Mouse (Mus musculus) midbrain, embryonic 15.5 days (tissue): ENCODE results near the gene 2410004B18Rik. TPM values are rescaled to one million over a fixed set of nuclear protein-coding genes. Genes with fewer than 3 reads are reported as not detected.
A peak's percentile ranks its signal among the peaks of the same experiment; 100 is the strongest.

Source experiments
- ATAC-seq: fragments of 200-750 bp; cut with Nextera tagmentation; replicated peaks from 2 replicates; pipeline ENCODE4 v1.8.0; 2017; ENCODE audit warnings: moderate TSS enrichment
- H3K27ac ChIP-seq: fragments of 300-500 bp; sonication (generic); 2 replicates; pipeline ENCODE4 v1.5.1; 2015; ENCODE audit warnings: mild to moderate bottlenecking, inconsistent platforms
- H3K27me3 ChIP-seq: fragments of 300-500 bp; sonication (generic); replicated peaks from 2 replicates; pipeline ENCODE4 v1.6.1; 2015; ENCODE audit warnings: inconsistent platforms
- H3K36me3 ChIP-seq: fragments of 300-500 bp; sonication (generic); replicated peaks from 2 replicates; pipeline ENCODE4 v1.6.1; 2015; ENCODE audit warnings: inconsistent platforms
- H3K4me1 ChIP-seq: fragments of 300-500 bp; sonication (generic); 2 replicates; pipeline ENCODE4 v1.6.1; 2015; ENCODE audit warnings: inconsistent platforms
- H3K4me2 ChIP-seq: fragments of 300-500 bp; sonication (generic); 2 replicates; pipeline ENCODE4 v1.6.1; 2015; ENCODE audit warnings: inconsistent platforms, mild to moderate bottlenecking, moderate library complexity
- H3K4me3 ChIP-seq: fragments of 300-500 bp; sonication (generic); 2 replicates; pipeline ENCODE4 v1.5.1; 2015; ENCODE audit warnings: mild to moderate bottlenecking, inconsistent platforms
- H3K9ac ChIP-seq: fragments of 300-500 bp; sonication (generic); 2 replicates; pipeline ENCODE4 v1.6.1; 2015; ENCODE audit warnings: mild to moderate bottlenecking, inconsistent platforms
- H3K9me3 ChIP-seq: fragments of 300-500 bp; sonication (generic); 2 replicates; pipeline ENCODE4 v1.6.1; 2016; ENCODE audit warnings: inconsistent platforms
- WGBS: fragments of 180-500 bp; shearing (Covaris S2); methylation state at CpG from one replicate; pipeline ENCODE4 v1.1.7; 2015; ENCODE audit warnings: mixed read lengths; 5-methylcytosine and 5-hydroxymethylcytosine counted together
- polyA plus RNA-seq: library from polyadenylated mRNA; unstranded; fragments of >200 nt; fragmentation: Nextera tagmentation; extraction: Ambion mirVana; gene quantifications from 2 replicates; pipeline ENCODE4 v1.2.1, GENCODE M21; 2015

The 2410004B18Rik gene
- polyA plus RNA-seq, 1 experiment from 2014 or later, result 78.6 TPM

DNA sequence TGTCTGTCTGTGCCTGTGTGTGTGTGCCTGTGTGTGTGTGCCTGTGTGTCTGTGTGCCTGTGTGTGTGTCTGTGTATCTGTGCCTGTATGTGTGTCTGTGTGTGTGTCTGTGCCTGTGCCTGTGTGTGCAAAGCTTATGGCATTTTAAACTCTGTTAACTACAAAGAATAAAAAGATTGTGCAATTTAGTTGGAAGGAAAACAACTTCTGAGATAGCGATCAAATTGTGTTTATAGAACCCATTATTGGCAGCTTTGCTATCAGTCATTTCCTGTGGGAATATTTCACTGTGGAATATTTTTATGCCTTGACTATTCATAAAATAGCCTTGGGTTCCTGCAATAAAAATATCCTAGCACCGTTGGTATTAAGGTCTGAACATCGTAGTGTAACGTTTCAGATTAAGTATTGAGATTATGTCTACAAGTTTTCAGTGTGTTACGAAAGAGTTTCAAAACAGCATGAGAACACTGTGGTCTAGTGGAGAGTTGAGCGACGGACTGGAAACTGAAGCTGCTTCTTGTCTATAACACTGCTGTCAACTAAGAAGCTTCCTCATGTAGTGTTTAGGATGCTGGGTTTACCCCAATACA, 47.6 kb downstream of the 2410004B18Rik start:
- Histone ChIP-seq H3K9ac (no peak overlapping the region), H3K4me3 (no peak overlapping the region), H3K27me3 (peaks cover 19% of the 10 kb centered on the region), H3K36me3 (no peaks in the 10 kb centered on the region), H3K4me1 (peaks cover 26% of the 10 kb centered on the region), H3K9me3 (no peaks in the 10 kb centered on the region), H3K27ac (no peak overlapping the region), H3K4me2 (no peak overlapping the region)
- ATAC-seq, result no peak
- 89% methylated on average over 7 of the region's 7 CpGs for WGBS

DNA sequence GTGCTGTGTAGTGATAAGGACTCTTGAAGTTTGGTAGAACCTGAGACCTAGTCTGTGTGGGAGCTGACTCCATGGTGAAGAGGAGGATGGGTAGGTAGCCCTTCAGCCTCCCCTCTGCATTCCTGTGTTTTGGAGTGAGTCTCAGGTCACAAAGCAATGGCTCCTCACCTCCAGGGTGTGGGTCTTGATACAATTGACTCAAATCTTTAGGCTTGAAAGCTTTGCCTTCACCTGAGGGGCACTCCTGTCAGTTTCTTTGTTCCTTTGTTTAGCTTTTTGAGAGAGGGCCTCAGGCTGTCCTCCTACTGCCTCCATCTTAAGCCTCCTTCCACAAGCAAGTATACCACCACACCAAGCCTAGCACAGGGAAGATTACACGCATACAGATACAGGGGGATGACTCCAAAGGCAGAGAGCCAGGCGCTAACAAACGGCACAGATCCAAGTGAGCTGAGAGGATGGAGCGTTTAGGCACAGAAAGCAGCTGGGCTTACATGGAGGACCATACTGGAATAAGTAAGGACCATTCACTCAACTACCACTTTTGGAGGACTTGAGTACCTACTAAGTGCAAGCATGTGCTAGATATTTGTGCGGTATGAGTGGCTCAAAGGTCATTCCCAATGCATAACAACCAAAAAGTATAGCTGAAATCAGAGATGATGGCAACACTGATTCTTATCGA, 48.6 kb downstream of the 2410004B18Rik start:
- H3K4me3 ChIP-seq, result no peak overlapping the region
- ATAC-seq, result no peak
- no peaks in the 10 kb centered on the region for H3K9me3 ChIP-seq
- H3K4me2 ChIP-seq, result peak overlapping the region; percentile 84; the same call in 1 of the 2 replicates
- WGBS, result 53% methylated on average over 6 of the region's 6 CpGs
- no peak overlapping the region for H3K9ac ChIP-seq
- H3K4me1 ChIP-seq, result peaks cover 26% of the 10 kb centered on the region
- peaks cover 19% of the 10 kb centered on the region for H3K27me3 ChIP-seq
- H3K27ac ChIP-seq, result no peak overlapping the region
- no peaks in the 10 kb centered on the region for H3K36me3 ChIP-seq

- H3K4me3 ChIP-seq, result peak within 1 kb of the TSS; percentile 83
- H3K27ac ChIP-seq, result peak within 1 kb of the TSS; percentile 61
- WGBS, result under 1% methylated on average over 64 of the region's 65 CpGs
- peaks cover 26% of the 10 kb centered on the region for H3K4me1 ChIP-seq
- H3K9ac ChIP-seq, result peak within 1 kb of the TSS; percentile 58
- H3K27me3 ChIP-seq, result peaks cover 19% of the 10 kb centered on the region
- no peaks in the 10 kb centered on the region for H3K36me3 ChIP-seq
- ATAC-seq, result peak; percentile 93
- peak within 1 kb of the TSS; percentile 84 for H3K4me2 ChIP-seq
- H3K9me3 ChIP-seq, result no peaks in the 10 kb centered on the region
These were observed 49.6 kb downstream of the 2410004B18Rik start, which contains the start of gene Syde2 for GRCm38 (mm10) chr3:145987268-145987969. TSS of gene Syde2 (plus strand) at chr3:145987870.

DNA sequence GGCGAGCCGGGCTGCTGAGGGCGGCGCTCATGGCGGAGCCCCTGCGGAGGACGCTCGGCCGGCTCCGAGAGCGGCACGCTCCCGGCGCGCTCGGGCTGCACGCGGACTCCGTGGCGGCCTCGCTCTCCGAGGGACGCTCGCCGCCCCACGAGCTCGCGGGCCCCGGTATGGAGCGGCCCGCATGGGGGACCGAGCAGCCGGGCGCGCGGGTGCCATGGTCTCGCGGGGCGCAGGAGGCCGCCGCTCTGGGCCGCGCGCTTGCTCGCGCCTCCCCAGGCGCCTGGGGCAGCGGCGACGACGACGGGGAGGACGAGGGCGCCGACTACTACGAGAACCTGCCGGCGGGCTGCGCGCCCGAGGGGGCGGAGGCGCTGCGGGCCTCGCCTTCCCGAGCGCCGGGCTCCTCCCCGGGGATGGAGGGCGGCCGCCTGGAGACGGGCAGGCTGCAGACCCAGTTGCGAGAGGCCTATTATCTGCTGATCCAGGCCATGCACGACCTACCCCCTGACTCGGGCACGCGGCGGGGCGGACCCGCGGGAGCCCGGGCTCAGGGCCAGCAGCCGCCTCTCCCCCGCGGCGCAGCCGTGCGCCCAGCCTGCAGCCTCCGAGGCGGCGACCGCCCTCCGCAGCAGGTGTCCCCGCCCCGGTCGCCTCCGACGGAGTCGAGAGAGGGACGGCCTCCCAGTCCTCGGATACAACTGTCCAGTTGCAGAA, 50.3 kb downstream of the 2410004B18Rik start:
- peak; percentile 81 for ATAC-seq
- H3K27ac ChIP-seq, result peak overlapping the region; percentile 61
- H3K9ac ChIP-seq, result peak overlapping the region; percentile 58
- under 1% methylated on average over 73 of the region's 101 CpGs for WGBS
- peaks cover 19% of the 10 kb centered on the region for H3K27me3 ChIP-seq
- H3K4me3 ChIP-seq, result peak overlapping the region; percentile 83
- H3K36me3 ChIP-seq, result no peaks in the 10 kb centered on the region
- peak overlapping the region; percentile 84 for H3K4me2 ChIP-seq
- no peaks in the 10 kb centered on the region for H3K9me3 ChIP-seq
- peaks cover 26% of the 10 kb centered on the region for H3K4me1 ChIP-seq

GRCm38 (mm10) chr3:145988684-145989575, 51.1 kb downstream of the 2410004B18Rik start:
- Histone ChIP-seq H3K4me1 (peaks cover 26% of the 10 kb centered on the region), H3K27me3 (peaks cover 19% of the 10 kb centered on the region), H3K4me2 (peak overlapping the region; percentile 84), H3K4me3 (peak overlapping the region; percentile 83), H3K9ac (peak overlapping the region; percentile 58), H3K27ac (no peak overlapping the region), H3K9me3 (no peaks in the 10 kb centered on the region), H3K36me3 (no peaks in the 10 kb centered on the region)
- WGBS, result under 1% methylated on average over 45 of the region's 45 CpGs
- peak; percentile 48 for ATAC-seq

DNA sequence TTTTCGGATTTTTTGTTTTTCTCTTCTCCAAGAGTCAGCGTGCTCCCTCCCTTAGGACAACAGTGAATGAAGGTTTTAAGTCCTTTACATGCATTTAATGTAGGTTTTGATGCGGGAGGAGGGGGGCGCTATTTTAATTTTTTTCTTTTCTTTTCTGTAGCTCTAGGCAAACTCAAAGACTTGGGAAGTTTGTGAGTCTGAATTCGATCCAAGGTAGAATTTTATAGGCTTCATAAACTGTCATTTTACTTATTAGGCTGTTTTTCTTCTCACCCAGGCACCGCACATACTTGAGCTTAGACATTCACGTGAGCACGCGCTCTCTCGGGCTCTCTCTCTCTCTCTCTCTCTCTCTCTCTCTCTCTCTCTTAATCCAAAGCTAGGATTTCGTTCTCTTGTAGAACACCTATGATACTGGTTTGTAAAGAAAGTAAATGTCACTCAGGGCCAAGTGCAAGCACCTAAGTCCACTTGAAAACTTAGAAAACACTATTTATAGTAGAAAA, 51.8 kb downstream of the 2410004B18Rik start:
- peak overlapping the region; percentile 83 for H3K4me3 ChIP-seq
- WGBS, result 5% methylated on average over 11 of the region's 11 CpGs
- ATAC-seq, result no peak
- H3K36me3 ChIP-seq, result no peaks in the 10 kb centered on the region
- H3K4me1 ChIP-seq, result peaks cover 26% of the 10 kb centered on the region
- no peak overlapping the region for H3K27ac ChIP-seq
- H3K9ac ChIP-seq, result no peak overlapping the region
- no peaks in the 10 kb centered on the region for H3K9me3 ChIP-seq
- peaks cover 19% of the 10 kb centered on the region for H3K27me3 ChIP-seq
- peak overlapping the region; percentile 84 for H3K4me2 ChIP-seq

DNA sequence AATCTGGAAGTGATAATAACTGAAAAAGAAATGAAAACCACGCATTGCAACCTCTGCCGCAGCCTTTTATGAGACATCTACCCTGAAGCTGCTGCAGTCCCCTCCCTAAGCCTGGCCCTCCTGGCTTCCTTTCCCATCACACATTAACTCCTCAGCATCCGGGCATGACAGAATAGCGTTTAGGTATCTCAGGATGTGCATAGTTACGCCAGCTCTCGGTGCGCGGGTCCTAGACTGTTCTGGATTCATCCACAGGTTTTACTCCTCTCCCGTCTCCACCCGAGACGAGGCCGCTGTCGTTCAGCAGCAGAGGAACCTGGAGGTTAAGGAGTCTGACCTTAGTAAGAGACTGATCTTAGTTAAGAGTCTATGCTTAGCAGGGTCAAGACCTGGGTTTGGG, 53.3 kb downstream of the 2410004B18Rik start:
- H3K4me1 ChIP-seq, result peaks cover 26% of the 10 kb centered on the region
- H3K27ac ChIP-seq, result no peak overlapping the region
- no peak overlapping the region for H3K4me2 ChIP-seq
- H3K9ac ChIP-seq, result no peak overlapping the region
- H3K9me3 ChIP-seq, result no peaks in the 10 kb centered on the region
- H3K36me3 ChIP-seq, result no peaks in the 10 kb centered on the region
- no peak for ATAC-seq
- peaks cover 17% of the 10 kb centered on the region for H3K27me3 ChIP-seq
- 92% methylated on average over 13 of the region's 13 CpGs for WGBS
- no peak overlapping the region for H3K4me3 ChIP-seq

- Histone ChIP-seq H3K9ac (no peak overlapping the region), H3K4me3 (no peak overlapping the region), H3K4me1 (peaks cover 22% of the 10 kb centered on the region), H3K27ac (no peak overlapping the region), H3K9me3 (no peaks in the 10 kb centered on the region), H3K27me3 (peaks cover 8% of the 10 kb centered on the region), H3K4me2 (no peak overlapping the region), H3K36me3 (no peaks in the 10 kb centered on the region)
- 86% methylated on average over 10 of the region's 10 CpGs for WGBS
- ATAC-seq, result no peak
These were observed 54.3 kb downstream of the 2410004B18Rik start for GRCm38 (mm10) chr3:145991976-145992730.

GRCm38 (mm10) chr3:145992796-145993195, 55.0 kb downstream of the 2410004B18Rik start:
- peaks cover 17% of the 10 kb centered on the region for H3K4me1 ChIP-seq
- no peak for ATAC-seq
- H3K36me3 ChIP-seq, result no peaks in the 10 kb centered on the region

DNA sequence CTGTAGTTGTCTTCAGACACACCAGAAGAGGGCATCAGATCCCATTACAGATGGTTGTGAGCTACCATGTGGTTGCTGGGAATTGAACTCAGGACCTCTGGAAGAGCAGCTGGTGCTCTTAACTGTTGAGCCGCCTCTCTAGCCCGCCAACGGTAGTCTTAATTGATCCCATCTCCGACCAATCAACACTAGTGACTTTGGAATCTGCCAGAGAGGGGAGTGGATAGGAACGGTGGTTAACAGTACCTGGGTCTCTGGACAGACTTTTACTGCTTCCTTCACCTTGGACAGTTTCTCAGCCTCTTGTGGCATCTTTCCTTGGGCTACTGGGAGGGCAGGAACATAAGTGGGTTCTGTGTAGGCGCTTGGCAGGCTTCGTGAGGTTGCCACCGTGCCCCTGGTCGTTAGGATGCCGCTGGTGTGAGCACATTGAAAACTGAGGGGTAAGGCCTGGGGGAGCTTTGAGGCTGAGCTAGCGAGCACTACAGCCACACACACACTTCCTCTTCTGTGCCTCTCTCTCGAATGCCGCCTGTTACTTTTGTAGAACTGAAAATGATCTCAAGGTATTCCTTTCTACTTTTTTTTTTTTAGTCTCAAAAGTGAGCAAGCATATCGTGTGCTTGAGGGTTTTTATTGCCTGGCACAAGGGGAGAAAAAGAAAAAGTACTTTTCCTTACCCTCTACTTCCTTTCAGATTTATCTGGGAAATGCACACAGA, 55.8 kb downstream of the 2410004B18Rik start:
- 91% methylated on average over 14 of the region's 14 CpGs for WGBS
- no peak for ATAC-seq
- no peak overlapping the region for H3K27ac ChIP-seq
- H3K4me3 ChIP-seq, result no peak overlapping the region
- no peak overlapping the region for H3K4me2 ChIP-seq
- peaks cover 11% of the 10 kb centered on the region for H3K4me1 ChIP-seq
- H3K9me3 ChIP-seq, result no peaks in the 10 kb centered on the region
- H3K9ac ChIP-seq, result no peak overlapping the region
- H3K36me3 ChIP-seq, result no peaks in the 10 kb centered on the region
- H3K27me3 ChIP-seq, result peaks cover 3% of the 10 kb centered on the region; the same call in 1 of the 2 replicates

More at GRCm38 (mm10) chr3:145992796-145993195, 55.0 kb downstream of the 2410004B18Rik start:
- H3K4me2 ChIP-seq, result no peak overlapping the region
- WGBS, result 84% methylated on average over 10 of the region's 10 CpGs
- H3K9me3 ChIP-seq, result no peaks in the 10 kb centered on the region
- H3K4me3 ChIP-seq, result no peak overlapping the region
- H3K9ac ChIP-seq, result no peak overlapping the region
- H3K27me3 ChIP-seq, result peaks cover 8% of the 10 kb centered on the region
- H3K27ac ChIP-seq, result no peak overlapping the region
